Mouse (Mus musculus): ENCODE results near the gene Hist1h2ae.
"Not testable (repeated sequence)": the region's sequence is repeated elsewhere in the genome, so short reads cannot be mapped to it uniquely, and the experiment has no call there.

Gene Hist1h2ae

DNA sequence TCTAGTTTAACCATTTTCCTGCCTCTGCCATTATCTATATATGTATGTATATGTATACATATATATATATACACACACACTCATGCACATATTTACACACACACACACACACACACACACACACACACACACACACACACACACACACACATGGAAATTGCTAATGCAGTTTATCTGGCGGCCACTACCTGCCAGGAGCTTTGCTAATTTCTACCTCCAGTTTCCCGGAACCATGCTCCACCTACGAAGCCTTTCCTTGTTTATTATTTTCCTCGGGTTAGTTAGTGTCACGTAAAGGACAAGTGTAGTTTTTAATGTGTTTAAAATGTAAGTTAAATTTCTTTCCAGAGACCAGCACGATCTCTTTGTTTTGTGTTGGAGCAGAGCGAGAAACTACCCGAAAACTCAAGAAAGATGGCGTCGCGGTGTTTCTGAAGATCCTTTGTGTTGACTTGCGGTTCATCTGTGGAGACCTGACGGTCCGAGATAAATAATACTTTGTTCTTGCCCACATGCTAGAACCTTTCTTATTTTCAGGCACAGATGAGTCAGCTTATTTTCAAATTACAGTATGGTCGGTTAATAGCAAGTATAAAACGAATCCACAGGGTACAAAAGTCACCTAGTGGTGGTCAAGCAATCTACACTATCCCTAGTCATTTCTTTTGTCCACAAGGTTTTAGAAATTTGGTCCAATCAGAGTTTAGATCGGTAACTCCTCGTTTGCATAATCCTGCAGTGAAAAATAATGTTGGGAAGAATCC, 8.1 kb downstream of the Hist1h2ae start:
- DNase-seq (ENCODE audit: low read depth, low spot score): no peak

GRCm38 (mm10) chr13:23561883-23562659, 8.9 kb downstream of the Hist1h2ae start, which contains the start of gene Hist1h3e:
TSS of gene Hist1h3e (minus strand) at chr13:23562369.
- DNase-seq (ENCODE audit: low read depth, low spot score): peak; percentile 94

DNA sequence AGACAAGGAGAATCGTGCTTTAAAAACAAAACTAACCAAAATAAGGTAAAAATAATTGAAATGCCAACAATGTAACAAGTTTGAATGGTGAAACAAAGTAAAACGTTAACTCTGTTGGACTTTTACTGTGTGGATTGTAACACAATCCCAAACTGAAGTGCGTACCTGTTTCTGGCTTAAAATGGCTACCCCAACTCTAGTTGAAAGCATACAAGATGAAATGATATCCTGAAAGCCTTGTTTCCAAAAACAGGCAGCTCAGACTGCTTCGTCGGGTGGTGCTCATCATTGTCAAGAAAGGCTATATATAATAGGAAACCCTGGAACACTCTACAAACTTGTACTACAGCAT, 9.5 kb downstream of the Hist1h2ae start:
- not testable (repeated sequence) for DNase-seq (ENCODE audit: low read depth, low spot score)

DNA sequence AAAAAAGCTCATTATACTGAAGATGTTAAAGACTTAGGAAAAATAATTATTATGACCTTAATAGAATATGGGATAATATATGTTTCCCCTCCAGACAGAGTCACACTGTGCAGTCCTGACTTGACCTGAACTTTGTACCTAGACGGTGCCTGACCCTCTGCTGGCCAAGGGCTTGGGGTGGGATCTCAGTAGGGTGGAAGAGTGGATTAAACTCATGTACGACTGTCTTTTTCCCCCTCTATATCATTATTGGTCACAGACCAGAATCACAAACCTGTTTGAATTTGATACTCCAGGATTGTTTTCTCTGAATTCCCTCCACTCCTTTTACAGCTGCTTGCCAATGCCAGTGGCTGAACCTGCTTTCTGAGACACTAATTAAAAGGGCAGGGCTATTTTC, 10.3 kb downstream of the Hist1h2ae start:
- not testable (repeated sequence) for DNase-seq (ENCODE audit: low read depth, low spot score)

DNA sequence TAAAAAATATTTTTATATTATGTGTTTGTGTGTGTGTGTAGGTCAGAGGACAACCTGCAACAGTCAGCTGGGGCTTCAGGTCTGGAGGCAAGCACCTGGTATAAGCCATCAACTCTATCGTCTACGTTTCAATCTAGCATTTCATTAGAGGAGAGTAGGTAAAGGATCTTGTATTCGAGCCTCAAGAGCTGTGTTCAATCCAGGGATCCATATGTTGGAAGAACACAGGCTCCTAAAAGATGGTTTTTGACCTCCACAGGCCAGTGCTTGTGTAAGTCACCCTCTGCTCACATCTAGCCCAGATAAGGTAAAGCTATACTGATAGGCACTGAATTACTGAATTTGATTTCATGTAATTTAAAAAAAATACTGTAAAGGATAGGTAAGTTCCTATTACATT, 14.1 kb downstream of the Hist1h2ae start:
- no peak for DNase-seq (ENCODE audit: low read depth, low spot score)

DNA sequence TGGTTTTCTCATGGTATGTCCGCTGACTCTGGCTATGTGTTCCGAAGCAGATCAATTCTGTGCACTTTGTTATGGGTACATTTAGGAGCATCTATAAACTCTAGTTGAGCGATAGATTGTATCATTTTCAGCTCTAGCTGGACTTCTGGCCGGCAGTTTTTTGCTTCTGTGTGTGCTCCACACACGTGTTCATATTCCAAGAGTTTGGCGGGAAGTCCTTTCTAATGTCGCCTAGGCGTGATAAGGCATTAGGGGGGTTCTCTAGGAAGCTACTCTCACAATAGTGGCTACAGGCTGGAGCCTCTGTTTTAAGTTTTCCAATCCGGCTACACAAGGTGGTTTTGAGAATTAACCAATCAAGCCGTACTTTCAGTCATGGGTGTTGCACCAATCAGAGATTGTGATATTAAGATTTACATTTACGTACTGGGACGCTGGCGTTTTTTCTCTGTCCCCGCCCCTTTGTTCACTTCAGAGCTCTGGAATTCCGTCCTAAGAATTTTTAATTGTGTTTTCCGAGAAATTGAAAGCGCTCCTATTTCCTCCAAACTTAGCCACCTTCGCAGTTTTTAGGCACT, 15.1 kb downstream of the Hist1h2ae start:
- DNase-seq (ENCODE audit: low read depth, low spot score): peak; percentile 83

GRCm38 (mm10) chr13:23554925-23555838, 15.8 kb downstream of the Hist1h2ae start:
- peak; percentile 89 for DNase-seq (ENCODE audit: low read depth, low spot score)

- DNase-seq (ENCODE audit: low read depth, low spot score): no peak
Observed at GRCm38 (mm10) chr13:23554393-23554792, 16.6 kb downstream of the Hist1h2ae start.

- no peak for DNase-seq (ENCODE audit: low read depth, low spot score)
Observed at GRCm38 (mm10) chr13:23552962-23553361, 18.1 kb downstream of the Hist1h2ae start, which contains the start of gene Hist1h1d. TSS of gene Hist1h1d (plus strand) at chr13:23553262.

GRCm38 (mm10) chr13:23551931-23552914, 18.8 kb downstream of the Hist1h2ae start:
- no peak for DNase-seq (ENCODE audit: low read depth, low spot score)

DNA sequence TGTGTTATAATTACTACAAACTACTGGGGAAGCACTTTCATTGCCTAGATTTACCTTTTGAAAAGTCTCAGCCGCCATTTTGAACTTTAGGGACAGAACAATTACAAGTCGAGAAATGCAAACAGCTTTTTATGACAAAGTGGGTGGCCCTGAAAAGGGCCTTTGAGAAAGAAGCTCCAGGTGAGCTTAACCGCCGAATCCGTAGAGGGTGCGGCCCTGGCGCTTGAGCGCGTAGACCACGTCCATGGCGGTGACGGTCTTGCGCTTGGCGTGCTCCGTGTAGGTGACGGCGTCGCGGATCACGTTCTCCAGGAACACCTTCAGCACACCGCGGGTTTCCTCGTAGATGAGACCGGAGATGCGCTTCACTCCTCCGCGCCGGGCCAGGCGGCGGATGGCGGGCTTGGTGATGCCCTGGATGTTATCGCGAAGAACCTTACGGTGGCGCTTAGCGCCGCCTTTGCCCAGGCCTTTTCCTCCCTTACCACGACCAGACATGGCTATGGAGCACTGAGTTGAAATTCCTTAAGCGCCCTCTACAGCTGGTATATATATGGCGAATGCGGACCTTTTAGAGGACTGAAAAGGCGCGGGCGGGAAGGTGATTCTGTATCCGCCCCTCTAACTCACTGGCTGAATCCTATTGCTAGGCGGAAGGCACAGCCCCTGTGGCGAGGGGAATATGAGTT, 19.7 kb downstream of the Hist1h2ae start, which contains the start of gene Hist1h4f:
Gene Hist1h4f, minus strand, starts transcription at position 503 of the 689 bp plus-strand sequence.
- peak; percentile 95 for DNase-seq (ENCODE audit: low read depth, low spot score)

GRCm38 (mm10) chr13:23550761-23551145, 20.3 kb downstream of the Hist1h2ae start:
- no peak for DNase-seq (ENCODE audit: low read depth, low spot score)

- DNase-seq (ENCODE audit: low read depth, low spot score): no peak
Observed at GRCm38 (mm10) chr13:23546694-23547093, 24.3 kb downstream of the Hist1h2ae start.

GRCm38 (mm10) chr13:23544787-23545120, 26.3 kb downstream of the Hist1h2ae start:
- DNase-seq (ENCODE audit: low read depth, low spot score): not testable (repeated sequence)

GRCm38 (mm10) chr13:23543965-23544786, 26.8 kb downstream of the Hist1h2ae start, which contains the start of gene Hist1h3f:
TSS of gene Hist1h3f (plus strand) at chr13:23544052.
- DNase-seq (ENCODE audit: low read depth, low spot score): peak; percentile 93

- DNase-seq (ENCODE audit: low read depth, low spot score): peak; percentile 90
Observed at GRCm38 (mm10) chr13:23542999-23543607, 27.9 kb downstream of the Hist1h2ae start, which contains the start of gene Hist1h2bh. TSS of gene Hist1h2bh (minus strand) at chr13:23543392.

DNA sequence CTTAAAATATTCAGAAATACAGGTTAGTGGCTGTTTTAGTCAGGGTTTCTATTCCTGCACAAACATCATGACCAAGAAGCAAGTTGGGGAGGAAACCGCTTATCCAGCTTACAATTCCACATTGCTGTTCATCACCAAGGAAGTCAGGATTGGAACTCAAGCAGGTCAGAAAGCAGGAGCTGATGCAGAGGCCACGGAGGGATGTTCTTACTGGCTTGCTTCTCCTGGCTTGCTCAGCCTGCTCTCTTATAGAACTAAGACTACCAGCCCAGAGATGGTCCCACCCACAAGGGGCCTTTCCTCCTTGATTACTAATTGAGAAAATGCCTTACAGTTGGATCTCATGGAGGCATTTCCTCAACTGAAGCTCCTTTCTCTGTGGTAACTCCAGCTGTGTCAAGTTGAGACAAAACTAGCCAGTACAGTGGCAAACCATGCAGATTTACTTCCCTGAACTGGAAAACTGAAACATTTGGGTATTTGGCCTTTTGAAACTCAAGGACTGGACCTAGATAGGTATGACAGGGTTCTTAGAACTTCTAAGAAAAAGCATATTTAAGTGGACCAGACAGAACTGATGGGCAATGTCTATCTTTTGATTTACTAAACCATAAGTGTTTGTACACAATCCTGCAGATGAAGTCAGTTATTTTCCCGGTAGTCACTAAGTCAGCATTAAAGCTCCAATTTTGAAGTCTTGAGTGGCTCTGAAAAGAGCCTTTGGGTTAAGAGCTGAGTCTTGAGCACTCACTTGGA, 28.6 kb downstream of the Hist1h2ae start:
- not testable (repeated sequence) for DNase-seq (ENCODE audit: low read depth, low spot score)

Measured in c-Kit-negative CD71-positive TER-119-positive erythroid progenitor cells, embryonic 14.5 days (primary cell).